24 mouse cellular contexts compared by ENCODE assay signal in the genomic region with DNA sequence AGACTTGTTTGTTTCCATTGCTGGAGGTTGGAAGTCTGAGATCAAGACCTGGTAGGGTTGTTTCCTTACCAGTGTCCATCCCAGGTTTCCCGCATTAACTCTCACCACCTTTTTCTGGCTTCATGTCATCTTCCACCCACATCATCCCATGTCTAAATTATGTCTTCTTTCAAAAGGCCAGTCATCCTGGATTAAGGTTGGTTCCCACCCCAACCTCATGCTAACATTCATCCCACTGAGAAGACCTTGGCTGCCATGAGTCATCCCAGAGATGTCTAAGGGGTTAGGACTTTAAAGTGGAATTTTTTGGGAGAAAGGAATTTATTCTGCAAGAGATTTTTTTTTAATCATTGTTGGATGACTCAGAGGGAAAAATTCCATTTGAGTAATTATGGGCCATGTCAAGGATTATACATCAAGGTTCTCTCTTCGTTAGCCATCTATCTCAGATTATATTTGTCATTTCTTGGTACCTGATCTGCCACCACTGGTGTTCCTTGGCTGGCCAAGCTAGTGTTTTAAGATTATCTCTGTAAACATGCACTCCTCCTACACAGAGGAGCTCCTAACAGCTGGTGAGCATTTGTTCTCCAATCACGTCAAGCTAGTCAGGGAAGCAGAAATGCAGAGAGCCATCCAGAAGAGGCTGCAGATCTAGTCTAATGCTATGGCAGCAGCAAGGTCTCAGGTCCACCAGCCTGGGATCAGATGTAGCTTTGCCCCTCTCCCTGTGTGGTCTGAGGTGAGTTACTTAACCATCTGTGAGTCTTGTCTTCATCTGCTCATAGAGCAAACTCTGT.
DNase-seq lines count a peak whose midpoint lies in the region; ATAC-seq lines count a peak whose summit lies in the region.
"Had no signal": no experiment of that assay in that cellular context is flagged by ENCODE, and none has a peak within 500 bp of the region (broad histone marks: within the 10 kb centered on the region; RNA-seq: fewer than 3 reads in every experiment).

No protein-coding gene starts in this region.

- DNase-seq in frontal cortex, postnatal 25 days (ENCODE audit: low spot score in 2 of 2), result no peak
- DNase-seq in right cerebral cortex, adult 18-20 months, result peak; percentile 23
- no peak for DNase-seq in right cerebral cortex, postnatal 4 days
- peak; percentile 29 to 36 for DNase-seq in adrenal gland, postnatal 36 days
- DNase-seq in skeletal muscle tissue, adult 2 months (ENCODE audit: low read depth, low spot score), result peak; percentile 10
- DNase-seq: cerebellum, adult 9-10 months; embryo, embryonic 11 days; gastrocnemius, postnatal 10 days; heart, postnatal 36 days; kidney, adult 2 months; kidney, postnatal 4 days; left cerebral cortex, postnatal 4 days; liver, postnatal 0 days; lung, postnatal 36 days; right cerebral cortex, postnatal 14 days; thymus, adult 2 months; thymus, postnatal 36 days had no signal

- ATAC-seq in frontal cortex, adult (ENCODE audit: low TSS enrichment), result peak; percentile 64
- ATAC-seq in granulocyte monocyte progenitor cell, adult 5-6 weeks (replicated peaks; ENCODE audit: poor library complexity, severe bottlenecking), result no peak
- ATAC-seq: forebrain, embryonic 15.5 days; hindbrain, postnatal 0 days; intestine, embryonic 15.5 days; liver, embryonic 12.5 days; liver, postnatal 0 days; midbrain, embryonic 16.5 days had no signal

Comparison
In these comparisons a context has a peak if more than half of its experiments do, and no peak if none do; other contexts are left out.
1. DNase-seq: peak in right cerebral cortex, adult 18-20 months (single experiment), adrenal gland, postnatal 36 days (2 of 2) and skeletal muscle tissue, adult 2 months (single experiment); none in frontal cortex, postnatal 25 days (0 of 2) and right cerebral cortex, postnatal 4 days (single experiment).